Mouse (Mus musculus): ENCODE measurements around the gene Cdc42se2.
A peak's percentile ranks its signal among the peaks of the same experiment; 100 is the strongest.

Cdc42se2 gene

GRCm38 (mm10) chr11:54791458-54791857, 4.0 kb upstream of the Cdc42se2 start:
- no peak for DNase-seq

GRCm38 (mm10) chr11:54786858-54787487, 502 bp downstream of the Cdc42se2 start:
- DNase-seq = peak; percentile 71

- no peak for DNase-seq
Measured at GRCm38 (mm10) chr11:54785566-54785965, 1.9 kb downstream of the Cdc42se2 start.

- no peak for DNase-seq
Measured at GRCm38 (mm10) chr11:54784436-54784835, 3.0 kb downstream of the Cdc42se2 start.

- no peak for DNase-seq
Measured at GRCm38 (mm10) chr11:54782253-54782652, 5.2 kb downstream of the Cdc42se2 start.

DNA sequence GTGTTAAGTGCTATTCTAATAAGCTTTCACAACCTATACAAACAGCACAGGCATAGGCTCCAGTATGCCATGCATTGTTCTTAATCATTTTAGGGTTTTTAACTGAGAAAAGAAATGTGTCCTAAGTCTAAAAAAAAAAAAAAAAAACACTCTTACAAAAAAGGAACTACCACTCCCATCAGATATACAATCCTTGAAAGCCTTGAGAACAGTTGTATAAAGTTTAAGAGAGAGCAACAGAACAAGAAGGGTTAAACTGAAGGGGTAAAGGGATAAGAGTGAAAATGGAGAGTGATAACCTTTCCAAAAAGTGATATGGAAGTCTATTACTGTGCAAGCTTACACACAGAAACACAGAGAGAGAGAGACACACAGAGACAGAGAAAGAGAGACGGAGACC, 7.5 kb downstream of the Cdc42se2 start:
- no peak for DNase-seq

DNA sequence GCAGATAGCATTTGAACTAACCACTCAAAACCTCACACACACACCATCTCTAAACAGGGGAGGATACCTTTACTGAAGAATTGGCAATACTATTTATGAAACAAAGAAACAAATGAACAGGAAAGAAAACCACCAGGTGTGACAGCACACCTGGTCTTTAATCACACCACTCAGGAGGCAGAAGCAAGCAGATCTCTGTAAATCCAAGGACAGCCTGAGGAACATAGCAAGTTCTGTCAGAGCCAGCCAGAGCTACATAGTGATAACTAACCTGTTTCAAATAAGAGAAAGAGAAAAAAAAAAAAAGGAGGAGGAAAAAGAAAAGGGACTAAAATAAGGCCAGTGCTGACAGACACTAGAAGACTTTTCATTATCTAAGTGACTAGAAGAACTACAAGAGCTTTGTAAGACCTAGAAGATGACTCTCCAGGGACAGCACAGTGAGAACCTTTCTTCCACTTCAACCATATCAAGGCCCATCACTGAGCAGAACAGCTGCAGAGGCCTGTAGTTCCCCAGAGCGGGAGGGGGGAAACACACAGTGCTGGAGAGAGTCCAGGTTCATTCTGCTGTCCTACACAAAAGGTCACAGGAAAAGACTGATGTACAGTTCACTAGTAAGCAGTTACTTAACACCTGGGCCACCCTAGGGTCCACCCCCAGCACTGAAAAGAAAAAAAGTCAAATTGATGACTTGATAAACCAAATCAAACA, 9.2 kb downstream of the Cdc42se2 start:
- no peak for DNase-seq

DNA sequence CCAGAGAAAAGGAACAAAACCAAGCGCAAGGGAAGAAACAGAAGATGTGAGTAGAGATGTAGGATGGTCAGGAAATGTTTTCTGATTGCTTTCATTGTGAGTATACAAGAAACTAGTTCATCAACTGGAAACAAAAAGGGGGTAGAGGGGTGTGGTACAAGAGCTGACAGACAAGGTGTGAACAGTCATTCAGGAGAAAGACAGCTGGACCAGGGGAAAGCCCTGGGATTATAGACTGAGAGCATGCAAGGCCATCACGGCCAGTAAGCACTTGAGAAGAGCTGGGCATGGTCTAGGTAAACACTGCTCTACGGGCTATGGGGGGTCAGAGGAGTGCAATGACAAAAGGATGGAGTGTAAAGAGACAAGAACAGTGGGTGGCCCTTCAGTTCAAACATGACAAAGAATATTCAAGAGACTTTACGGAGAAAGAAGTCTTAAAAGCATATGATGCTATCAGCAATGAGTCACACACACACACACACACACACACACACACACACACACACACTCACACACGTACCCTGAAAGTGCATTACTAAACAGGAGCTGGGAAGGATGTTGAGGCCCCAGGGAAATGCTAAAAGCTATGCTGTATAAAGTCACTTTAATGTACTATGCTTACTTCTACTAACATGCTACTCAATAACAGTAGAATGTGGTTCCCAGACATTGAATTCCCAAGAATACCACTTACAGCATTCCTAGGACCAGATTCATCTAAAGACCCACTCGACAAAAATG, 9.9 kb downstream of the Cdc42se2 start:
- no peak for DNase-seq

- no peak for DNase-seq
Measured at GRCm38 (mm10) chr11:54776735-54777333, 10.6 kb downstream of the Cdc42se2 start.

DNA sequence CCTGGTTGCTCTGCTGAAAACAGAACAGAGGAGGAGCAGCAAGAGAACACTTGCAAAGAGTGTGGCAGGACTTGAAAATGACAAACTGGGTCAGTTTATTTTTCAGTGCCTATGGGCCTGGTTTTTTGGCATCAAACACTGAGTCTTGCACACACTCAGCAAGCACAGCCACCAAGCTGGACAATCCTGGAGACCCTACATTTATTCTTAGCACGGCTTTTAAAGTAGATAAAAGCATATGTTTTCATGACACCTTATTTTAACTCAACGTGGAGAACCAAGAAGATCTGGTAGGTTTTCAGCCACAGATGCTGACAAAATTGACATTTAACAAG, 11.1 kb downstream of the Cdc42se2 start:
- no peak for DNase-seq

DNA sequence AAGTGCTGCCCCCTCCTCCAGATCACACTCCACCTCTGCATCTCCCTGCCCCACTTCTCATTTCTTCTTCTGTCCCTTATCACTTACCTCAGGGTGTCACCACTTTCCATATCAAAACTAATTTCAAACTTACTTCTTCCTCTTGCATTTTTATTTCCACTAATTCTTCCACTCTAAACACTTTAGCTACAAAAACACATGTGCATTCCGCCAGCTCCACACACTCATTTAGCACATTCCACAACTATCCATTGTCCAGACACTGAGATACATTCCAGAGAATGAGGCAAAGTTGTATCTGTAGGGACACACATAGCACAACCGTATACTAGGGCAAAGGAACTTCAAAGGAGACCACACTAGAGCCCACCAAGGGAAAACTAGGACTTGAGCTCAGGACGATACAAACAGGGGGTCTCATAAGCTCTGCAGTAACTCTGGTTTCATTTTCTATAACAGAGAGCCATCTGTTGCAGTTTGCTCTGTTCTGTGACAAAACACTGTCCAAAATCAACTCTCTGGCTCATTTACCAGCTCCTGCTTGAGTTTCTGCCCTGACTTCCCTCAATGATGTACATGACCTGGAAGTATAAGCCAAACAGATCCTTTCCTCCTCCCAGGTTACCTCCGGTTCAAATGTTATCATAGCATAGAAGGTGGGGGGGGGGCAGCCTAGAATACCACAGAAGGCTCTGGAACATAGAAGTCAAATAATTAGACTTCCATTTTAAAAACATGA, 11.7 kb downstream of the Cdc42se2 start:
- no peak for DNase-seq

GRCm38 (mm10) chr11:54774282-54775078, 13.0 kb downstream of the Cdc42se2 start:
- no peak for DNase-seq

GRCm38 (mm10) chr11:54771549-54771948, 15.9 kb downstream of the Cdc42se2 start:
- no peak for DNase-seq

DNA sequence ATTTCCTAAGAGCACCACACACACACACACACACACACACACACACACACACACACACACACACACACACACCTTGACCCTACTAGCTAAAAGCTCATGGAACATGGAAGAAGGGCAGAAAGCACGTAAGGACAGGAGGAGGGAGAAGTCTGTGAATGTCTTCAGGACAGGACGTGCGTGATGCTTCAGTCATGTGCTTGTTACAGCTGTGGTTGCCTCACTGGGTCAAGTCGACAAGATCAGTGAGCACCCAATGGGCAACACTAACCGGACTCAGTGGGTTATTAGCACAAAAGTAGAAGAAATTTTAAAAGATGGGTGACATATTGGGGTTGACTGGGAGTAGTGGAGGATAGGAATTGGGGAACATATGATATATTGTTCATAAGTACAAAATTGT, 17.6 kb downstream of the Cdc42se2 start:
- DNase-seq = no peak

DNA sequence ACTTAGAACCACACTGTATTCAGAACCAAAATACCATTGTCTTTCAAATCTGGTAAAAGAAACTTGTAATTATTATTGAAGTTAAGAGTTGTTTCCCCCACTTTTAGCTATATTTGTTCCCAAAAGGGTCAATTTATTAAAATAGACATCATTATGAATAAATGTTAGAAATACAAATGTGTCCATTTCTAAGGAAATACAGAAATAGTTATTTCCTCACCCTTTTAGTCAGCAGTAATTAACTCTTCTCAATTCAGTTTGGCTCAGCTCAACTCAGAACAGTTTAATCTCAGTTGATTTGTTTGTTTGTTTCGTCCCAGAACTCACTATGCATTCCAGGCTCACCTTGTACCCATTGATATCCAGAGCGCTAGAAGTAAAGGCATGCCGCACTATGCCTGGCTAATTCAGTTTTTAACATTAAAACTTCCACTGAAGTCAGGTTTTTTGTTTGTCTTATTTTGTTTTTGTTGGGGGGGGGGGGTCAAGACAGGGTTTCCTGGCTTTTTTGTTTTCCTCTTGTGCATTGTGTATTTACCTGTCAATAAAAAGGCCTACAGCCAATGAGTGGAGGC, 19.3 kb downstream of the Cdc42se2 start:
- no peak for DNase-seq

DNA sequence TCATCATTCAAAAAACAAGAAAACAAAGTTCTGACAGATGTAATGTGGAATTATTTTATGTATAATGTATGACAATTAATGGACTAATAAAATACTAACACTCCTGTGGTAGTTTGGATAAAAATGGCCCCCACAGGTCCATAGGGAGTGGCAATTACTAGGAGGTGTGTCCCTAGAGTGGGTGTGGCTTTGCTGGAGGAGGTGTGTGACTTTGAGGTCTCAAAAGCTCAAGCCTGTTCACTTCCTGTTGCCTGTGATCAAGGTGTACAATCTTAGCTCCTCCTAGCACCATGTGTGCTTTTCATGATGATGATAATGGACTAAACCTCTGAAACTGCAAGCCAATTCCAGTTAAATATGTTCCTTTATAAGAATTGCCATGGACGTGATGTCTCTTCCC, 22.7 kb downstream of the Cdc42se2 start:
- DNase-seq = peak; percentile 13

DNA sequence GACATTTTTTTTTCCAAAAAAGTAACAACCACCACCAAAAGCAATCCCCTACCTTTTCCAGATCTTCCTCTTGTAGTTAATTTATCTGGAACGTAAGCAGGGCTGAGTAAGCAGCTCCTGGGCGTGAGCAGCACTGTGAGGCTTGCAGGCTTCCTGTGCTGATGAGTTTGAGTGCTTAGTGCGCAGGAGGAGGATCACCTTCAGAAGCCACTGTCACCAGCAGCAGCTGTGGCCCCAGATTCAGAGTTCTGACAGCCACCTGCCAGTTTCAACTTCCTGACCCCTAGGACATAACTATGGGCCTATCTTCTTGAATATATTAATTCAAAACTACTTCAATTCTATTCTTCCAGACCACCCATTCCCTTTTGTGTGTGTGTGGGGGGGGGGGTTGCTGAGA, 23.4 kb downstream of the Cdc42se2 start:
- no peak for DNase-seq

- no peak for DNase-seq
Measured at GRCm38 (mm10) chr11:54762735-54763134, 24.7 kb downstream of the Cdc42se2 start.

- DNase-seq = peak; percentile 14
Measured at GRCm38 (mm10) chr11:54757993-54758392, 29.5 kb downstream of the Cdc42se2 start.

DNA sequence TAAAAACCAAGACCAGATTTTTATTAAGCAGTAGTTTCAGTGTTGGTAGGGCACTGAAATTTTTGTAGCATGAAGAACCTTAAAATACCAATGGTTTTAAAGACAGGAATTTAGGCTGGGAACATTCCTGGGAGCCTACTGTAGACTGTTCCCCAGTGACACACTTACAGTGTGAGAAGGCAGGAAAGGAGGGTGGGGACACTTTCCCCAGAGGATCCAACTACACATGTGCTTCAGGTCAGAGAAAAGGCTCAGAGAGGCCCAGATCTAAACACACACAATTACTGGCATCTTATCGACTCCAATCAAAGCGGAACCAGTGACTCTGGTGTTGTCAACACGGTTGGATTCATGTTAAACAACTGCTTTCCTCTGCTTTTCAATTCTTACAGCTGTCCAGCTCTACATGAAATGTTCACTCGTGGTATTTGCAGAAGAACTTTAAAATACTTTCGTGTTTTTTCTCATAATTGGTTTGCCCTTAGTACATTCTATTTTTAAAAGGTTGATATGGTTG, 32.3 kb downstream of the Cdc42se2 start:
- DNase-seq = no peak
